Mouse (Mus musculus): Measurements from ENCODE around the gene Srebf2.
"Not testable (repeated sequence)": the region's sequence is repeated elsewhere in the genome, so short reads cannot be mapped to it uniquely, and the experiment has no call there.

Gene Srebf2

GRCm38 (mm10) chr15:82146770-82147610, at the start of gene Srebf2:
Gene Srebf2, plus strand, starts transcription at chr15:82147181.
- peak; percentile 96 to 98 for DNase-seq

GRCm38 (mm10) chr15:82106953-82107555, 39.9 kb upstream of the Srebf2 start:
- DNase-seq = no peak

GRCm38 (mm10) chr15:82120544-82120943, 26.4 kb upstream of the Srebf2 start:
- DNase-seq = no peak

DNA sequence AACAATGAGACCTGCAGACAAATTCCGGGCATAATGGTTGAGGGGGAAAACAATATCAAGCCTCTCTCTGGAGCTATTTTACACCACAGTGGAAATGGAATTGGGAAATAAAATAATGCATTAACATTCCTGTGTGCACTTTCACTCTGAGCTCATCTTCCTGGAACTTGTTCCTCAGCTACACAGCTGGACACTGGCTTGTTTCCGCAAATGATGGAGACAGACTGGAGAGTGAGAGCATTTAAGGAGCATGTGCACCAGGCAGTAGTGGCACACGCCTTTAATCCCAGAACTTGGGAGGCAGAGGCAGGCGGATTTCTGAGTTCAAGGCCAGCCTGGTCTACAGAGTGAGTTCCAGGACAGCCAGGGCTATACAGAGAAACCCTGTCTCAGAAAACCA, 20.3 kb upstream of the Srebf2 start:
- not testable (repeated sequence) for DNase-seq

GRCm38 (mm10) chr15:82127426-82128374, 19.3 kb upstream of the Srebf2 start, which contains the start of gene Ccdc134:
Gene Ccdc134, plus strand, starts transcription at chr15:82127922.
- peak; percentile 92 to 93 for DNase-seq

DNA sequence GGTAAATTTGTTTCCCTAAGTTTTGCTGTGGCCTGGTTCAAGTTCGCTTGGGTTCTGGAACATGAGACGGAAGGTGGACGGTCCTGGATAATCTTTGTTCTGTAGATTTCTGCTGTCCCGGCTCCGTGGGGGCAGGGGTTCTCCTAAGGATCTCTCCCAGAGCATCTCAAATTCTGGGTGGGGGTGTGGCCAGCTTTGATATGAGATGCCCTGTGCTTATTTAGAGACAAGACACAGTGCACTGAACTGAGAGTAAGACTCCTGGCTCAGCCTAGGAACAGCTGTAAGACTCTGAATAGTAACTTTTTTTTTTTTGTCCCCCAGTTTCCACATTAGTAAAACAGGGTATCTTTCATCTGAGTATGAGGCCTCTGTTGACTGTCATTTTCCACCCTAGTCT, 18.6 kb upstream of the Srebf2 start:
- DNase-seq = no peak

DNA sequence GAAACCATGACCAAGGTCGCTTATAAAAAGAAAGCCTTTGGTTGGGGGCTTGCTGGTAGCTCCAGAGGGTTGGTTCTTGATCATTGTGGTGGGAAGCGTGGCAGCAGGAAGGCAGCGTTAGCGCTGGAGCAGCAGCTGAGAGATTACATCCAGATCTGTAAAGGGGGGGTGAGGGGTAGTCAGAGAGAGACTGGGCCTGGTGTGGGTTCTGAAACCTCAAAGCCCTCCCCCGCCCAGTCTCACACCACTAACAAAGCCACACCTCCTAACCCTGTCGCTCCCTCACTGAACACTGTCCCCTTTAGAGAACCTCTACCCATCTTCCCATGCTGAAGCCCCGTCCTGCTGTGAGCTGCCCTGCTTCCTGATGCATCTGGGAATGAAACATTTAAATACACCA, 16.4 kb upstream of the Srebf2 start:
- DNase-seq = no peak

DNA sequence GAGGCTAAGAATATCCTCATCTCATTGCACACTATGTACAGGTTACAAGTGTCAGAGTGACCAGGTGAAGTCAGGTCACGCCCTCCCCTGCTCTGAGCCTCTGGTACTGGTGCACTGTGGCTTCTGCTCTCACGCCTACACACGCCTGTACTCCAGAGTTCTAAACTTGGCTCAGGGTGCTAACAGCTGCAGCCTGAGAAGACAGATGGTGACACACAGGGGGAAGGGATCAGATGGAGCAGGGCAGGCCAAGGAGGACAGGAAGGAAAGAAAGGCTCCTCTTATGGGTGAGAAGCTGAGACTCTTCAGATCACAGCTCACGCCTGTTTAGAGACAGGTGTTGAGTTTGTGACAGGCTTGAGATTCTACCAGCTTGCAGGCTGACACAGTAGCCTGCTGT, 11.6 kb upstream of the Srebf2 start:
- peak; percentile 42 to 57 for DNase-seq

GRCm38 (mm10) chr15:82138565-82138964, 8.4 kb upstream of the Srebf2 start:
- peak in 1 of 2 experiments; percentile 53 for DNase-seq

GRCm38 (mm10) chr15:82139196-82139595, 7.8 kb upstream of the Srebf2 start:
- DNase-seq = no peak

- DNase-seq = peak; percentile 58 to 65
Observed at GRCm38 (mm10) chr15:82140355-82140754, 6.6 kb upstream of the Srebf2 start.

DNA sequence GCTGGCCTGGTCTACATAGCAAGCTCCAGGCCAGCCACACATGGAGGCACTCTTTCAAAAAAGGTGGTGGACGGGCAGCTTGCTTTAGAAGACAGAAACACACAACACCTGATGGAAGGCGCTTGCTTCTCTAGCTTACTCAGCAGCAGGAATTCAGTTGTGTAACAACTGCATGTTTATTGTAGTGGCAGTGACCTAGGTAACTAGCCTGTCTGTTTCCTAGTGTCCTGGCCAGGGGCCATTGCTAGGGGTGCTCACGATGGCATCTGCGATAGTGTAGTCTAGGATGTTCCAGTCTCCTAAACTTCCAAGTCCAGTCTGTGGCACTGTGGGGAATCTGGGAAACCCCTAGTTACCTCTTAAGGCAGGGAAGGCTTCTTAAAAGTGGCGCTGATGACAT, 2.8 kb upstream of the Srebf2 start:
- no peak for DNase-seq

- no peak for DNase-seq
Observed at GRCm38 (mm10) chr15:82145408-82145807, 1.6 kb upstream of the Srebf2 start.

DNA sequence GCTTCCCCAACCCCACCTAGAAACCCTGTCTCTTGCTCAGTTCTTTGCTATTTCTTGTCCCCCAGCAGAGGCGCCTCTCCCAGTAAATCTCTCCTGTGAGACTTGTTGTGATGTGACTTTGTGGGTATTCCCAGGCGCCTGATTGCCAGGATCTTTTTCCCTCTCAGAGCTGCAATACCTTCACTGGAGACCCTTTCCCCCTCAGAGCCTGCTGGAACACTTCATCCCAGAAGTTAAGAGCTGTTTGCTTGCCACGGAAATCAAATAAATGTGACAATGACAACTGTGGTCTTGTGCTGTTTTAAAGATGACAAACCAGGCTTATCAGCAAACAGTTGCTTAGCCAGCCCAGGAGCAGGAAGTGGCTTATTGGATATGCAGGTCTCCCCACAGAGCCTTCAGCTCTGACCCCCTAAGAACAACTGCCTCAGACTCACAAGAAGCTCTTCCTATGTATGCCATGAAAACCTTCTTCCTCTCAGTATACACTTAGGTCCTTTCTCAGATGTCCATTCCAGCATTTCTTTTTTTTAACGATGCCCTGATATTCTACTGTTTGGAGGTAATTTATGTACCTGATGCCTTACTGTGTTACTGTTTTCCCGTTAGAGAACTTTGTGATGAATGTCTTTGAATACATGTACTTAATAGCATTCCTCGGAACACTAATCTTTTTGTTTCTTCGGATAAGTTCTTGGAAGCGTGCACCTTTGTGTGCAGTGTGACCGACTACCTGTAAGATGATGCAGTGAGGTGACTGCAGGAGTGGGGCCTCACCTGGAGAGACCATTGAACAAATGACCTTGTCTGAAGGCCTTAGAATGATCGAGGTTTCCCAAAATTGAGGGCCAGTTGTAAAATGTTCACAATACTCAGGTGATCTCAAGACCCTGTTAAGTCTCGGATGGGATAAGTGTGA, 871 bp upstream of the Srebf2 start:
- no peak for DNase-seq

- DNase-seq = peak in 1 of 2 experiments; percentile 44
Observed at GRCm38 (mm10) chr15:82147611-82148111, 680 bp downstream of the Srebf2 start.

GRCm38 (mm10) chr15:82148510-82148911, 1.5 kb downstream of the Srebf2 start:
- no peak for DNase-seq

DNA sequence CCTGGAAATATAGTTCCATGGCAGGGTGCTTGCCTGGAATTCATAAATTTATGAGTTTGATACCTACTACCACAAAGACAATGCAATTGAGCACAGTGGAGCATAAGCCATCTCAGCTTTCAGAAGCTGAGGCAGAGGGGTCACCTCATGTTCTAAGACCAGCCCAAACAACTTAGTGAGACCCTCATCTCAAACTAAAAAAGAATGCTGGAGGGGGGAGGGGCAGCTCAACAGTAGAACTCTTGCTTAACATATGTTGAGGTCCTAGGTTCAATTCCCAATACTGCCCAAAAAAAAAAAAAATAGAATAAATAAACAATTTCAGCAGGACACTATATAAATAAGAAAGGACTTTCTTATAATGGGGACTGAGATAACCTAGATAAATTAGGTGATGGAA, 3.1 kb downstream of the Srebf2 start:
- no peak for DNase-seq

- no peak for DNase-seq
Observed at GRCm38 (mm10) chr15:82151176-82151575, 4.2 kb downstream of the Srebf2 start.

GRCm38 (mm10) chr15:82152022-82152421, 5.0 kb downstream of the Srebf2 start:
- no peak for DNase-seq

DNA sequence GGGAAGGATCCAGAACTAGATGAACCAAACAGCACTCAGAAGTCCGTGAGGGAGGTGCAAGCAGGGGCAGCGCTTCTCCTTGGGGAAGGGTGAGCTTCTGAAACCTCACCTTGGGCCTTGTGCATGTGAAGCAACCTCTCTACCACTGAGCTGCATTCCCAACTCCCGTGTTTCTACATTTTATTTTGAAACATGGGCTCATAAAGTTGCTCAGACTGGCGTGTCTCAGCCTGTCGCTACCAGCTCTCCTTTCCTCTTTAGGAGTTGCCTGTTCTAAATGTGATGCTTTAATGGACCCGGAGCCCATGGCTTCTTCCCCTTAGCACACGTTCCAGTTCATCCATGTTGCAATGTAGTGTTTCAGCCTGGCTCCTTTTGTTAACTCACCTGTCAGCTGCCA, 5.5 kb downstream of the Srebf2 start:
- no peak for DNase-seq

GRCm38 (mm10) chr15:82156298-82156697, 9.3 kb downstream of the Srebf2 start:
- no peak for DNase-seq

GRCm38 (mm10) chr15:82156902-82157301, 9.9 kb downstream of the Srebf2 start:
- DNase-seq = no peak

All from thymus, adult 18-20 months (tissue).